Mouse (Mus musculus): ENCODE results near the gene Macrod2.

DNA sequence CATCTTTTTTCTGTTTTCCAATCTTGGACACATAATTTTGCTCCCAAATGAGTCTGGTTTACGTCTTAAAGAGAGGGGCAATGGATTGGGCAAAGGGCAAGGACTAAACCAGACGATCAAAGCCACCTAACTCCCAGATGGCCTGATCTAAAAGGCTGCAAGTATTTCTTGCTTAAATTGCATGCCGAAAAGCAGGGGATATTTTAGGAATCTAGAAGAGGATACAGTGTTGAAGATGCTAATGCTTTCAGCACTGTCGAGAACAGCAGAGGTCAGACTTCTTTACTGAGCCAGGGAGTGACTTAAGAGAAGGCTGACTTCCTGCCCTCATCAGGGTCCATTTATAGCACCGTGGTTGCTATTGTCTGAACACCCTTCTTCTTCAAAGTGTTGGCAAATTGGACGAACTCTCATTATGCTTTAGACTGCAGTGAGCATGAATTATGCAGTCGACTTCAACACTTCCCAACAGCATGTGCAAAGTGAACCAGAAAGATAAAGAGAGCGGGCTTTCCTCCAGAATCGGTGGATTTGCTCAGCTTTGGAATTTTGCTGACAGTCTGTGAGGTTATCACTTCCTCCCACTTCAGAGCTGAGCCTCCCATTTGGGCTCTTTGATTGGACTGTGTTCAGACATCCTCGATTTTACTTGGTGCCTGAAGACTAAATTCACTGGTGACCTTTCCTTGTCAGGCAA, 1481.2 kb downstream of the Macrod2 start:
- TF ChIP-seq POLR2A (IDR thresholded peaks at IDR 0.05; ENCODE audit: borderline replicate concordance, insufficient read depth, low read length) (no peak), CTCF (IDR thresholded peaks at IDR 0.05; ENCODE audit: borderline replicate concordance, insufficient read depth, low read depth, low read length) (no peak)

Measured in cerebellum, adult 2 months (tissue).